ENCODE assay signal across 19 mouse cellular contexts in the genomic region with DNA sequence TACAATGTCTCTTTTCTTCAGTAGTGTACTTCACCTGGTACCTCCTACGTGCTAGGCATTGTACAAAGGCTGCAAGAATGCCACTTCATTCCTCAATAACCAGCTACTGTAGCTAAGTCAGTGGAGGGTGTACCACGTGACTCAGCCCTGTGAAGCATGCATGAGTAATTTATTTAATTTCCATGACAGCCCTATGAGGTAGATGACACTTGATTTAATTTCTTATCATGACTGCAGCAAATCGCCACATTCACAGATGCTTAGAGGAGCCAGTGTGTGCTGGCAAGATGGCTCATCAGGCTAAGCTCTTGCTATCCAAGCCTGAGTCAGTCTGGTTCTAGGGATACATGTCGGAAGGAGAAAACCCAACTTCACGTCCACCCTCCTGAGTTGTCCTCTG.
"Had no signal": no experiment of that assay in that cellular context is flagged by ENCODE, and none has a peak within 500 bp of the region (broad histone marks: within the 10 kb centered on the region; RNA-seq: fewer than 3 reads in every experiment).

No protein-coding gene starts in this region.

- H3K9me3 ChIP-seq: limb, embryonic 10.5 days; lung, embryonic 15.5 days; midbrain, embryonic 15.5 days; stomach, embryonic 15.5 days had no signal

- ATAC-seq: liver, embryonic 12.5 days; midbrain, embryonic 15.5 days had no signal

- H3K4me2 ChIP-seq: limb, embryonic 13.5 days; liver, embryonic 12.5 days; liver, embryonic 15.5 days; lung, embryonic 15.5 days; midbrain, embryonic 11.5 days; midbrain, embryonic 15.5 days; stomach, embryonic 15.5 days had no signal

- H3K27ac ChIP-seq: limb, embryonic 10.5 days; limb, embryonic 13.5 days; liver, embryonic 12.5 days; liver, embryonic 15.5 days; lung, embryonic 15.5 days; midbrain, embryonic 15.5 days; stomach, embryonic 15.5 days had no signal

- H3K4me3 ChIP-seq: limb, embryonic 10.5 days; limb, embryonic 13.5 days; liver, embryonic 12.5 days; liver, embryonic 15.5 days; lung, embryonic 15.5 days; megakaryocyte, embryonic 14.5 days; midbrain, embryonic 15.5 days; stomach, embryonic 15.5 days had no signal

- DNase-seq: kidney, adult 9 months; kidney, postnatal 14 days; kidney, postnatal 4 days; liver; lung, adult 18-20 months; lung, postnatal 10 days; lung, postnatal 36 days; right cerebral cortex, postnatal 25 days; spleen, adult 18-20 months; thymus, postnatal 36 days had no signal

- H3K27me3 ChIP-seq: limb, embryonic 13.5 days; liver, embryonic 12.5 days; liver, embryonic 15.5 days; lung, embryonic 15.5 days; megakaryocyte, embryonic 14.5 days; midbrain, embryonic 15.5 days; stomach, embryonic 15.5 days had no signal

- H3K4me1 ChIP-seq: limb, embryonic 10.5 days; limb, embryonic 13.5 days; liver, embryonic 12.5 days; liver, embryonic 15.5 days; lung, embryonic 15.5 days; megakaryocyte, embryonic 14.5 days; midbrain, embryonic 15.5 days; stomach, embryonic 15.5 days had no signal

- H3K9ac ChIP-seq: limb, embryonic 13.5 days; liver, embryonic 12.5 days; liver, embryonic 15.5 days; lung, embryonic 15.5 days; midbrain, embryonic 15.5 days; stomach, embryonic 15.5 days had no signal

- H3K36me3 ChIP-seq: limb, embryonic 10.5 days; limb, embryonic 13.5 days; liver, embryonic 12.5 days; liver, embryonic 15.5 days; lung, embryonic 15.5 days; midbrain, embryonic 15.5 days; stomach, embryonic 15.5 days had no signal
